Mouse (Mus musculus) cerebellum, postnatal 25 days (tissue): Measurements from ENCODE around the gene Gm9958.

Experiments used
- DNase-seq, 2 experiments: peaks; one replicate each; pipeline ENCODE4 v3.0.0; 2021; ENCODE audit warnings: mixed read lengths in 2 of 2

The Gm9958 gene

GRCm38 (mm10) chr5:90367067-90367303 is at the start of gene Gm9958:
Gene Gm9958 (plus strand): TSS chr5:90367204.
- DNase-seq = no peak

GRCm38 (mm10) chr5:90331071-90331470 is 35.9 kb upstream of the Gm9958 start:
- no peak for DNase-seq

GRCm38 (mm10) chr5:90332478-90332877 is 34.5 kb upstream of the Gm9958 start:
- DNase-seq = peak in 1 of 2 experiments; percentile 17

- DNase-seq = no peak
Measured at GRCm38 (mm10) chr5:90338177-90339091, 28.6 kb upstream of the Gm9958 start.

GRCm38 (mm10) chr5:90339129-90339952 is 27.7 kb upstream of the Gm9958 start:
- peak; percentile 67 to 79 for DNase-seq

DNA sequence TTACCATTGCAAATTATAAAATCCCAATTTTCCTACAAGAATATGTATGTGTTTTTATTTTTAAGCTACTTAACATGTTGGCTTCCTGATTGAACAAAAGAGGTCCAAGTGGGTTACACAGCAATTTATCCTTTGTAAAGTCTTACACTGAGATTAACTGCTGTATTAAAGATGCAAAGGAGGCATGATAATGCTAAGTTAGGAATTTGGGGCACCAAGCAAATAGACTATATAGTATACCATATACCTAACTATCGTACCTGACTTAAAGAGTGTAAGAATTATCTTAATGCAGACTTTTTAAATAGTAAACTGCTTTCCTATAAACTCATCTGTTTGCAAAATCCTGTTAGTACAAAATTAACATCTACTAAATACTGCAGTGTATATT is 27.1 kb upstream of the Gm9958 start:
- no peak for DNase-seq

GRCm38 (mm10) chr5:90340847-90341246 is 26.2 kb upstream of the Gm9958 start:
- DNase-seq = no peak

GRCm38 (mm10) chr5:90346877-90347276 is 20.1 kb upstream of the Gm9958 start:
- DNase-seq = no peak

- no peak for DNase-seq
Measured at GRCm38 (mm10) chr5:90353552-90354317, 13.3 kb upstream of the Gm9958 start.

DNA sequence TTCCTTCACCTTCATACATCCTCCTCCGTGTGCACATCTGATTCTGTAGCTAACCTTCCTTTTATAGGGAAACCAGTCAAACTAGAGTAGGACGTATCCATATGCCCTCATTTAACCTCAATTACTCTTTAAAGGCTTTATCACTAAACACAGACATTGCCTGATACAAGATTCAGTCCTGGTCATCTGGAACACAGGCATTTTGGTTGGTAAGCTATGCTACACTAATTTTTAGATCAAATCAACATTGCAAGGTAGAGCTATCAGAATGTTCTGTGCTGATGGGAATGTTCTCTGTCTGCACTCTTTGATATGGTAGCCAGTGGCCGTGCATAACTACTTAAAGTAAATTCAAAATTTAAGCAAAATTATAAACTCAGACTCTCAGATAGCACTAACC is 11.2 kb upstream of the Gm9958 start:
- DNase-seq = no peak

- peak; percentile 57 to 81 for DNase-seq
Measured at GRCm38 (mm10) chr5:90364526-90364925, 2.5 kb upstream of the Gm9958 start.

DNA sequence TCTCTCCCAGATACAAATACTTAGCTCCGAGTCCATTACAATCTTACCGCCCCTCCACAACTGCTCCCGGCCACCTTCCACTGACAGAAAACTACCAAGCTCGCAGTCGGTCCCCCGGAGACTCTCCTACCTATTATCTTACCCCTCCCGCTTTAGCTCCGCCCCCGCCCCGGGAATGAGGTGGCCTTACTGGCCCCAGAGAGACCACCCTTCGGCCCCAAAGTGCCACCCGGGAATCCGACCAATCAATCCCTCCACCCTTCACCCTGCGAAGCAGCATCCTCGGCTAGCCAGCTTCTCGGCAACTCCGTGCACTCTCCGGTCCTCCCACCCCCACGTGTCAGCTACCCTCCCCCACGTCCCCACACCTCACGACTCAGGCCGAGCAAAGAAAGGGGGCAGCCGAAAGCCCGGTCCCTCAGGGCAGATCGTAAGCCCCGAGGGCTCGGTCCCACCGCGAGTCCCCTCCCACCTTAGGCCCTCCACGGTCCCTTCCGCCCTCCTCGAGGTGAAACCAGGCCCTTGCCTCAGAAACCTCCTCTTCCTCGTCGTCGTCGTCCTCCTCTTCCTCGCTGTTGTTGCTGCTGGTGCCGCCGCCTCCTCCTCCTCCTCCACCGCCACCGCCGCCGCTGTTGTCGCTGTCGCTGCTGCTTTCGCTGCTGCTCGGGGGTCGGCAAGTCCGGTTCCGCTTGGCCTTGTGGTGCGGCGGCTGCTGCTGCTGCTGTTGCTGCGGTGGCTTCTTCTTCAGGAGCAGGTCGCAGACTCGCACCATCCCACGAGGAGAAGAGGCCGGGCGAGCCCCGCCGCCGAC is 1.7 kb upstream of the Gm9958 start:
- DNase-seq = peak; percentile 59 to 67

DNA sequence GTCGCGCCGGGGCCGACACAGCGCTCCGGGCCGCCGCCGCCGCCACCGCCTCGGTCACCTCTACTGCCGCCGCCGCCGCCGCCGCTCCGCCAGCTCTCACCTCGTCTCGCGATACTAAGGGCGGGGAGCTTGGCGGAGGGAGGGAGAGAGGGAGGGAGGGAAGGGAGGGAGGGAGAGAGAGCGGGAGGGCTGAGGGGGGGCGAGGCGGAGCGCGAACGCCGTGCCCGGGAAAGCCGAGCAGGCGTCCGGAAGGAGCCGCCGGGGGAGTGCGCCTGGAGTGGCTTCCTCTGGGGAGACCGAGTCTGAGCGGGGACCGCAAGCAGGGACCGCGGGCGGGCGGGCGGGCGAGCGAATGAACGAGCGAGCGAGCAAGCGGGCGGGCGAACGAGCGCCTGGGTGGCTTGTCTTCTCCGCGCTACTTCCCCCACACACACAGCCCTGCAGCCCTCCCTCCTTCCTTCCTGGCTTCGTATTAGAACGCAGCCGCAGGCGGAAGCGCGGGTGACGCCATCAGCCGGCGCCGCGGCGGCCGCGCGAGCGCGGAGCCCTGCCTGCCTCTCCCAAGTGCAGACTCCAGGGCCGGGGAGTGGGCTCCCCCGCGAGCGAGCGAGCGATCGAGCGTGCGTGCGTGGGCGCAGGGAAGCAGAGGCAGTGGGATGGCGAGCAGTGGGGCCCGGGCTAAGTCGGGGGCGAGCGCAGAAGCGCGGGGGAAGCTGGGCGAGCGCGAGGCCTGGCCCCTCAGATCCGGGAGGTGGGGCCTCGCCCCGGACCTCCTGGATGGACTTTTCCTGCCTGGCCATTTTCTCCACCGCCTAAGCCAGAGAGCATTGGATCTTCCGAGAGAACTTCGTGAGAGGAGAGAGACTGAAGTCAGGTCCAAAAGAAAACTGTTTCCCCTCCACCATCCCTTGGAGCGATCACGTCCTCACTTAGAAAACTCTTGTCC is 610 bp upstream of the Gm9958 start, which contains the start of gene Ankrd17:
Gene Ankrd17, minus strand, starts transcription at position 457 of the 946 bp plus-strand sequence.
- peak; percentile 96 for DNase-seq

GRCm38 (mm10) chr5:90370401-90370800 is 3.4 kb downstream of the Gm9958 start:
- DNase-seq = no peak

- DNase-seq = no peak
Measured at GRCm38 (mm10) chr5:90373708-90374107, 6.7 kb downstream of the Gm9958 start.

- DNase-seq = no peak
Measured at GRCm38 (mm10) chr5:90381458-90381857, 14.5 kb downstream of the Gm9958 start.

- no peak for DNase-seq
Measured at GRCm38 (mm10) chr5:90383080-90383479, 16.1 kb downstream of the Gm9958 start.

GRCm38 (mm10) chr5:90393764-90394163 is 26.8 kb downstream of the Gm9958 start:
- DNase-seq = no peak

- no peak for DNase-seq
Measured at GRCm38 (mm10) chr5:90394322-90394721, 27.3 kb downstream of the Gm9958 start.

- no peak for DNase-seq
Measured at GRCm38 (mm10) chr5:90396817-90397216, 29.8 kb downstream of the Gm9958 start.

DNA sequence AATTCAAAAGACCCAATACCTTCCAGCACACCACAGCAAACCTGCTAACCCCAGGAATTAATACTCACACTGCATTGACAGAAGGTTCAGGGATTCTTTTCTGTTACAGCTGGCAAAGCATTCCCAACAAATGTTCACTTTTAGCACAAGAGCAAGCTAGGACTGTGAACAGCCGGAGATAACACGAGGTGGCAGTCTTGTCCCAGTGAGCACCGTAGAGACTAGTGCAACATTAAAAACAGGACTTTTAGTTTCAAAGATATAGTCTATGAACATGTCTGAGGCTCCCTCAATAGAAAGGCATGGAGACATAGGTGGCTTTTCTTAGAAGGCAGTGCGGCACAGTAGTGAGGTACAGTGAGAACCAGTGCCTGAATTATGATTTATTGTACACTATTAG is 38.2 kb downstream of the Gm9958 start:
- DNase-seq = peak in 1 of 2 experiments; percentile 2
